Mouse (Mus musculus) kidney, postnatal 0 days (tissue): ENCODE measurements at regions not wholly inside any gene's neighbourhood (a gene's known extent, or its start where the extent isn't known, plus 50 kb on each side); places are given as distances from the start of the nearest gene placed in this dataset.

Experiments
- ATAC-seq: fragments of 200-750 bp; cut with Nextera tagmentation; replicated peaks from 2 replicates; pipeline ENCODE4 v1.8.0; 2017; ENCODE audit warnings: low read depth, moderate number of reproducible peaks, moderate TSS enrichment, moderate library complexity; ENCODE audit not compliant: low FRiP score
- DNase-seq: peaks from one replicate; pipeline ENCODE4 v3.0.0-alpha.2; 2016; ENCODE audit warnings: low spot score
- H3K27ac ChIP-seq: fragments of 300-500 bp; sonication (generic); 2 replicates; pipeline ENCODE4 v1.5.1; 2014; ENCODE audit warnings: mild to moderate bottlenecking
- H3K27me3 ChIP-seq: fragments of 300-500 bp; sonication (generic); 2 replicates; pipeline ENCODE4 v1.6.1; 2014; ENCODE audit warnings: low read length, mixed read lengths; ENCODE audit not compliant: insufficient read depth
- H3K36me3 ChIP-seq: fragments of 300-500 bp; sonication (generic); 2 replicates; pipeline ENCODE4 v1.6.1; 2014; ENCODE audit warnings: low read length, mixed read lengths; ENCODE audit not compliant: insufficient read depth
- H3K4me1 ChIP-seq: fragments of 300-500 bp; sonication (generic); replicated peaks from 2 replicates; pipeline ENCODE4 v1.6.1; 2014; ENCODE audit warnings: antibody characterized with exemption, low read length, mixed read lengths; ENCODE audit not compliant: insufficient read depth
- H3K4me2 ChIP-seq: fragments of 300-500 bp; sonication (generic); 2 replicates; pipeline ENCODE4 v1.6.1; 2014; ENCODE audit warnings: mild to moderate bottlenecking, low read length, moderate library complexity, mixed read lengths
- H3K4me3 ChIP-seq: fragments of 300-500 bp; sonication (generic); replicated peaks from 2 replicates; pipeline ENCODE4 v1.5.1; 2014; ENCODE audit warnings: low read depth, low read length
- H3K9ac ChIP-seq: fragments of 300-500 bp; sonication (generic); 2 replicates; pipeline ENCODE4 v1.6.1; 2014; ENCODE audit warnings: low read depth, low read length
- H3K9me3 ChIP-seq: fragments of 300-500 bp; sonication (generic); replicated peaks from 2 replicates; pipeline ENCODE4 v1.6.1; 2016; ENCODE audit warnings: low read length, inconsistent platforms, mixed read lengths
- CTCF ChIP-seq: IDR thresholded peaks from 2 replicates; pipeline ENCODE4 v1.5.1; 2016; ENCODE audit warnings: antibody characterized with exemption, low read depth, mild to moderate bottlenecking, moderate library complexity
- WGBS: fragments of 180-500 bp; shearing (Covaris S2); extraction: QIAGEN DNeasy Blood & Tissue Kit; methylation state at CpG from one replicate; pipeline ENCODE4 v1.1.7; 2014; 5-methylcytosine and 5-hydroxymethylcytosine counted together

DNA sequence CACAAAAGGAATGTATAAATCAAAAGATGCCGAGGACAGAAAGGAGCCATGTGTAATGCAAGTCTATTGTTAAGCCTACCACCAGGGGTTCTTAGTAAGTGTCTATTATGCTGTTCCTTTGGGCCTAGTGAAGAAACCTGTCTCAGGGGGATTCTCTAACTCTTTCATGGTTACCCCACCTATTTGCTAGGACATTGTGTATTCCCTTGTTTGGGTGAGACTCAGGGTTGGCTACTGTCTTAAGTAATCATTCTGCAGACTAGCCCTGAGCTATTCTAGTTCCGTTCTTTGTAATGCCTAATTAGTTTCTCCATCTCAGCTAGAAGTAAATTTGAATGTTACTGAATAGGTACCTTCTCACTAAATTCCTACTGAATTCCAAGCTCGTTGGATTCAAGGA lies 546.4 kb upstream of the 1700008P02Rik start:
- DNase-seq (no peak), ATAC-seq (no peak)
- TF ChIP-seq CTCF, result no peak
- Histone ChIP-seq H3K4me2 (no peak overlapping the region), H3K27ac (no peak overlapping the region), H3K36me3 (no peaks in the 10 kb centered on the region), H3K27me3 (no peaks in the 10 kb centered on the region), H3K9me3 (no peaks in the 10 kb centered on the region), H3K4me1 (no peaks in the 10 kb centered on the region), H3K4me3 (no peak overlapping the region), H3K9ac (no peak overlapping the region)
- 61% methylated on average over 3 of the region's 3 CpGs for WGBS

DNA sequence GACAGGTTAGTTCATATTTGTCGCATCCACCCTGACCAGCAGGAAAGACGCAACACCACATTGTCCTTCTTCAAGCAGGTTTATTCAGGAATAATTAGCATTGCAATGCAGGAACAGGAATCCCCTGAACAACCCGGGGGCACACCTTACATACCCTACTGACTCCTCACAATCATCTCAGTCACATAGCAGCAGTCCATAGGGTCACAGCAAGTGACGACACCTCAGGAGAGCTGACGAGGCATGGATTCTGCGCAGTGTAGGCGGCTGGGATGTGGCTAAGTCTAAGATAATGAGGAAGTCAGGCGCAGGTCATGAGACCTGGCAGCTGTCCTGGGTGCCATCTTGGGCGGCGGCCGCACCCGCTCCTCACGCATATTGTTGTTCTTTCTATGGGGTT lies 518.8 kb upstream of the 1700008P02Rik start:
- ATAC-seq (no peak), DNase-seq (no peak)
- Histone ChIP-seq H3K4me3 (no peak overlapping the region), H3K27ac (no peak overlapping the region), H3K36me3 (no peaks in the 10 kb centered on the region), H3K27me3 (no peaks in the 10 kb centered on the region), H3K4me2 (no peak overlapping the region), H3K4me1 (no peaks in the 10 kb centered on the region), H3K9me3 (no peaks in the 10 kb centered on the region), H3K9ac (no peak overlapping the region)
- TF ChIP-seq CTCF, result no peak
- 98% methylated on average over 13 of the region's 13 CpGs for WGBS

- ATAC-seq, result no peak
- no peaks in the 10 kb centered on the region for H3K9me3 ChIP-seq
Measured at GRCm38 (mm10) chr3:7134714-7135113, 514.5 kb upstream of the 1700008P02Rik start.

More at GRCm38 (mm10) chr3:7134714-7135113, 514.5 kb upstream of the 1700008P02Rik start:
- Histone ChIP-seq H3K27me3 (no peaks in the 10 kb centered on the region), H3K27ac (no peak overlapping the region), H3K4me1 (no peaks in the 10 kb centered on the region), H3K4me3 (no peak overlapping the region), H3K9ac (no peak overlapping the region), H3K4me2 (no peak overlapping the region), H3K36me3 (no peaks in the 10 kb centered on the region)
- no peak for DNase-seq
- 83% methylated on average over 1 of the region's 1 CpGs for WGBS
- TF ChIP-seq CTCF, result no peak
